Mouse (Mus musculus) liver, embryonic 12.5 days (tissue): Measurements from ENCODE around the gene Jam2. TPM values are rescaled to one million over a fixed set of nuclear protein-coding genes. Genes with fewer than 3 reads are reported as not detected.

Experiments
- ATAC-seq: fragments of 200-750 bp; cut with Nextera tagmentation; 2 replicates; pipeline ENCODE4 v1.8.0; 2017; ENCODE audit warnings: moderate number of reproducible peaks, mild to moderate bottlenecking, moderate library complexity
- H3K27ac ChIP-seq: fragments of 300-500 bp; sonication (generic); 2 replicates; pipeline ENCODE4 v1.5.1; 2016; ENCODE audit warnings: mild to moderate bottlenecking
- H3K27me3 ChIP-seq: fragments of 300-500 bp; sonication (generic); replicated peaks from 2 replicates; pipeline ENCODE4 v1.6.1; 2016; ENCODE audit warnings: mild to moderate bottlenecking, moderate library complexity
- H3K36me3 ChIP-seq: fragments of 300-500 bp; sonication (generic); 2 replicates; pipeline ENCODE4 v1.6.1; 2016; ENCODE audit warnings: mild to moderate bottlenecking, moderate library complexity
- H3K4me1 ChIP-seq: fragments of 300-500 bp; sonication (generic); 2 replicates; pipeline ENCODE4 v1.6.1; 2016
- H3K4me2 ChIP-seq: fragments of 300-500 bp; sonication (generic); 2 replicates; pipeline ENCODE4 v1.6.1; 2016; ENCODE audit warnings: mild to moderate bottlenecking, moderate library complexity
- H3K4me3 ChIP-seq: fragments of 300-500 bp; sonication (generic); 2 replicates; pipeline ENCODE4 v1.5.1; 2016; ENCODE audit warnings: mild to moderate bottlenecking, moderate library complexity
- H3K9ac ChIP-seq: fragments of 300-500 bp; sonication (generic); 2 replicates; pipeline ENCODE4 v1.6.1; 2016; ENCODE audit warnings: mild to moderate bottlenecking, moderate library complexity
- H3K9me3 ChIP-seq: fragments of 300-500 bp; sonication (generic); replicated peaks from 2 replicates; pipeline ENCODE4 v1.6.1; 2016; ENCODE audit warnings: mild to moderate bottlenecking, moderate library complexity
- WGBS: fragments of 180-500 bp; shearing (Covaris S2); methylation state at CpG from one replicate; pipeline ENCODE4 v1.1.7; 2016; ENCODE audit not compliant: insufficient replicate concordance; 5-methylcytosine and 5-hydroxymethylcytosine counted together
- polyA plus RNA-seq: library from polyadenylated mRNA; unstranded; fragments of >200 nt; fragmentation: Nextera tagmentation; extraction: Ambion mirVana; gene quantifications from 2 replicates; pipeline ENCODE4 v1.2.1, GENCODE M21; 2016

The Jam2 gene
- polyA plus RNA-seq, 1 experiment from 2014 or later: 1.1 TPM

DNA sequence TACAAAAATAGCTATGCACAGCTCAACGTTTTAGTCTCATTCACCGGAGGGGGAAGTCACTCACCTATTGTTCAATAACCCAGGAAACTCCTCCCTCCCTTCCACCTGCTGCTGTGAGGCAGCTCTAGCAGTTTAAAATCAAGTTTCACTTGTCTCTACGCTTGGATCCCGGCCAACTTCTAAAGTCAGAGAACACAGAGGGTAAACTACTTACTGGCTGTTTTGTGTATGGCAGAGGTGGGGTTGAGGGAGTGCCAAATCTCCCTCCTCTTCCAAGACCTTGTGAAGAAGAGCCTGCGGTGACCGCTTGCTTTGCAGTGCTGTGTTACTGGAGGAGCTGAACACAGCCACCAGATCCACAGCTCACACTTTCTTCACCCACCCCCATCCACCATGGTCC is 51.1 kb downstream of the Jam2 start:
- Histone ChIP-seq H3K9ac (no peak overlapping the region), H3K27me3 (no peaks in the 10 kb centered on the region), H3K4me1 (no peaks in the 10 kb centered on the region), H3K4me3 (no peak overlapping the region), H3K9me3 (no peaks in the 10 kb centered on the region), H3K4me2 (no peak overlapping the region), H3K36me3 (peaks cover 73% of the 10 kb centered on the region), H3K27ac (no peak overlapping the region)
- WGBS: 79% methylated on average over 6 of the region's 6 CpGs
- no peak for ATAC-seq

DNA sequence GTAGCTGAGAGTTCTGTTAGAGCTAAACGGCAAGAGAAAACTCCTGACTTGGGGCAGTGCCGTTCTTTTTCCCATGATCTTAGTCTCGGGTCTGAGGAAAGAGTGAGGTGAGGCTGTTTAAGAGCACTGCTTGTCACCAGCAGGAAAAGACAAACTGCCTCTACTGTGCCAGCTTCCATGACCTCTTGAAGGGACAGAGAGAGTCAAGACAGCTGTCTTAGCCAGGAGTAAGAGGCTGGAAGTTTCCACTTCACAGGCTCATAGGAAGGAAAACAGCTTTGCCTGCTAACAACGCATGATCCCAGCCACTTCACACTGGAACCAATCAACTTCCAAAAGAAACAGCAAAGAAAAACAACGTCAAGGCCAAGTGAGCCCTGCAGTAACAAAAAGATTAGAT is 57.8 kb downstream of the Jam2 start:
- Histone ChIP-seq H3K36me3 (peaks cover 63% of the 10 kb centered on the region), H3K9me3 (no peaks in the 10 kb centered on the region), H3K27ac (no peak overlapping the region), H3K27me3 (no peaks in the 10 kb centered on the region), H3K4me3 (no peak overlapping the region), H3K9ac (no peak overlapping the region), H3K4me2 (no peak overlapping the region), H3K4me1 (peaks cover 34% of the 10 kb centered on the region)
- no peak for ATAC-seq
- WGBS: 85% methylated on average over 5 of the region's 5 CpGs

DNA sequence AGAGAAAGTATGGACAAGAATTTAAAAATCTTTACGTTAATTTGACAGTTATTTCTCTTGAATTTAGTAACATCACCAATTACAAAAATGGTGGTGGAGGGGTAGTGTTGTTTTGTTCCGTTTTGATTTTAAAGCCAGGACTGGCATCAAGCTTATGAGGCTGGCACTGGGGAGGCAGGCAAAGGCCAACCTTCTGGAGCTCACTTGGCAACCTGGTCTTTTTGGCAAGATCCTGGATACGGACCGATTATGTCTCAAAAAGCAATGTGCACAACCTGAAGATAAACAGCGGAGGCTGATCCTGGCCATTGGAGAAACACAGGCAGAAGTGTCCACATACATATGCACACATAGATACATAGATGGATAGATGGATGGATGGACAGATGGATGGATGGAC is 58.8 kb downstream of the Jam2 start:
- Histone ChIP-seq H3K4me2 (no peak overlapping the region), H3K9ac (no peak overlapping the region), H3K27ac (no peak overlapping the region), H3K36me3 (peaks cover 60% of the 10 kb centered on the region), H3K27me3 (no peaks in the 10 kb centered on the region), H3K4me3 (no peak overlapping the region; the same call in 1 of the 2 replicates), H3K4me1 (peaks cover 42% of the 10 kb centered on the region), H3K9me3 (no peaks in the 10 kb centered on the region)
- 91% methylated on average over 5 of the region's 5 CpGs for WGBS
- no peak for ATAC-seq

DNA sequence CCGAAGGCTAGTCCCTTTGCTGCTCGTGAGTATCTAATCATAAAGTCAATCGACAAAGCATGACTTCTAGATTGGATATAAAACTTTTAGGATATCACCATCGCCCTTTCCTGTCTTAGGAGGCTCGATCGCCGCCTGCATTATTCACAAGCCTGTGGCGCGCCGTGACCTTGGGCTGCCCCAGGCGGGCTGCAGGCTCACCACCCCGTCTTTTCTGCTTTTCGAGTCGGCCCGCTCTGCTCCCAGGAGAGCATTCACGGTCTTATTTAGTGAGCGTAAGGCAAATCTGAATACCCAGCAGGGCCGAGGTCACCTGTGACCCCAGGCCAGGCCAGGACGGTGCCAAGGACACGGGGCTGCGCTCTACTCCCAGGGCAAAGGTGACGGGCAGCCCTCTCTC is 60.4 kb downstream of the Jam2 start:
- under 1% methylated on average over 22 of the region's 22 CpGs for WGBS
- Histone ChIP-seq H3K4me3 (peak overlapping the region; percentile 95), H3K4me1 (peaks cover 45% of the 10 kb centered on the region), H3K27ac (peak overlapping the region; percentile 97), H3K27me3 (no peaks in the 10 kb centered on the region), H3K9me3 (no peaks in the 10 kb centered on the region), H3K4me2 (peak overlapping the region; percentile 84), H3K9ac (peak overlapping the region; percentile 96), H3K36me3 (peaks cover 53% of the 10 kb centered on the region)
- no peak; the same call in 1 of the 2 replicates for ATAC-seq

DNA sequence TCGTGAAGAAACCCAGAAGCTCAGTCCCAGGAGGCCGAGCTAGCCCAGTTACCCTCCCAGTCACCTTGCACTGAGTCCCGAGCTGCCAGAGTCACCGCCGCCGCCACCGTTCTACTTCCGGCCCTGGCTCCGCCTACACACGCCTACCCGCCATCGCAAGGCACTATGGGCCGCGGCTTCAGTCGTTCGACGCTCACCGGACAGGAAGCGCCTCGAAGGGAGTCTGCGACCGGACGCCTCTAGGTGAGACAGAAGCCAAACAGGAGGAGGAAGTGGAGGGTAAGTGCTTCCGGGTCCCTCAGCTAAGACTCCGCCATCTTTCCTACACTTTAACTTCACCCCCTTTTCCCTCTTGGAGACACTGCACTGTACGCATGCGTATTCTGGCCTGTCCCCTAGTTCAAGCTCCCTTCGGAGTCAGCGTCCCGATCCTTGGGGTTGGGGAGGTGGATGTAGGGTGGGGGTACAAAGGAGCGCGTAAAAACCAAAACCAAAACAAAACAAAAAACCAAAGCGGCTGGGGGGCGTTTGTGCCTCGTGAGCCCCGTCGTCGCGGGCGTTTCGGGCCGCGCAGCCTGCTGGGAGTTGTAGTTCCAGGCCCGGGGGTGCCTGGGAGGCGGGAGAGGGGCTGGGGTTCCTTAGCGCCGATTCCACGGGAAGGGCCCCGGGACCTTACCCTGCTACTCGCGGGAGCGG is 61.0 kb downstream of the Jam2 start, which contains the start of gene Gabpa:
Gene Gabpa (plus strand): TSS at position 181 of the 696 bp plus-strand sequence.
- H3K9ac ChIP-seq: peak within 1 kb of the TSS; percentile 96
- H3K36me3 ChIP-seq: peaks cover 51% of the 10 kb centered on the region
- peak within 1 kb of the TSS; percentile 97 for H3K27ac ChIP-seq
- H3K4me3 ChIP-seq: peak within 1 kb of the TSS; percentile 95
- H3K9me3 ChIP-seq: no peaks in the 10 kb centered on the region
- peaks cover 45% of the 10 kb centered on the region for H3K4me1 ChIP-seq
- peak within 1 kb of the TSS; percentile 84 for H3K4me2 ChIP-seq
- under 1% methylated on average over 52 of the region's 52 CpGs for WGBS
- H3K27me3 ChIP-seq: no peaks in the 10 kb centered on the region
- peak; percentile 94 for ATAC-seq

DNA sequence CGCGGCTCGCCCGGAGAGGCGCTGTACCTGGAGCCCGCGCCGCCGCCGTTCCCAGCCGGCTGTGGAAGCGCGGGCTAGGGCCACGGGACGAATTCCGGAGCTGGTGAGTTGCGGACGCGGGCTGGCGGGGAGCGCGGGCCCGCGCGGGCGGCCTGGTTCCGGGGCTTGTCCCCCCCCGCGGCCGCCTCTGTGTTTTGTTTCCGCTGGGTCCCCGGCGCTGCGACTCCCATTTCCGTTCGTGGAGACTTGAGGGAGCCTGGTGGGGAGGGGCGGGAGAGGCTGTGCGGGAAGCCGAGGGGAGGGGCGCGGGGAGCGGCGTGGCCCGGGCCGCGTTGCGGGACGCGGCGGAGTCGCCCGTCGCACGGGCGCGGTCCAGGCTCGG is 61.5 kb downstream of the Jam2 start, which contains the start of gene Atp5j:
Gene Atp5j (minus strand): TSS at position 185 of the 382 bp plus-strand sequence.
- ATAC-seq: peak; percentile 23
- Histone ChIP-seq H3K27me3 (no peaks in the 10 kb centered on the region), H3K4me2 (peak within 1 kb of the TSS; percentile 84), H3K4me3 (peak within 1 kb of the TSS; percentile 95), H3K9me3 (no peaks in the 10 kb centered on the region), H3K36me3 (peaks cover 49% of the 10 kb centered on the region), H3K27ac (peak within 1 kb of the TSS; percentile 97), H3K9ac (peak within 1 kb of the TSS; percentile 96), H3K4me1 (peaks cover 45% of the 10 kb centered on the region)
- 6% methylated on average over 36 of the region's 57 CpGs for WGBS

DNA sequence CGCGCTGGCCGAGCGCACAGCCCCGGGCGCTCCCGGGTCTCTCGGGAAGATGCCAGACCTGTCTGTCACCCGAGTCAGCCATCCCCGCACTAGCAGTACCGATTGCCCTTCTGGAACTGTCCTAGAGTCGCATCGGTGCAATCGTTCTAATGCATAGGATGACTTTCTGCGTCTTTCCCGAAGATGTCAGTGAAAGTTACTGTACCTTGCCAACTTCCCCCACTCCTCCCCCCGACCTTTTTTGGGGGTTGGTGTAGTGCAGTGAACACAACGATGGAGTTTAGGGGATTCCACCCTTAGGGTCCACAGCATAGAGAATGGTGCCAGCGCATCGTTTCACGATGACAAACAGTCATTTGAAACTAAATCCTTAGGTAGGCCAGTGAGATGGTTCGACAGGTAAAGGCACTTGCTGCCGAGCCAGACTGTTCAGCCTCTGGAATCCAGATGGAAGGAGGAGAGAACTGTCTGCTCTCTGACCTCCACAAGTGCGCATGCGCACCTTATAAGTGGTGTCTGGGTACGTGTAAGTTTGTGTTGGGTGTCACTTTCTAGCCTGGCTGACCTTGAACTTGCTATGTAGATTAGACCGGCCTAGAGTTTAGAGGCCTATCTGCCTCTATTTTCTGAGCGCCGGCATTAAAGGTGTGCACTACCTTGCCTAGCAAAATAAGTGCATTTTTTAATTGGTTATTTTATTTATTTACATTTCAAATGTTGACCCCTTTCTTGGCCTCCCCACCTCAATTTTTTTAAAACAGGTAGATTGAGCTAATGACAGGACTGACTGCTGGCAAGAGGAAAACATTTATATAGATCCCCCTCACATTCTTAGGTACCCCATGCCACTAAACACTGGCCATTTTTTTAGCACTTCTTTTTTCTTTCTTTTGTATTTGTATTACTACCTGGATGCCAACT is 62.2 kb downstream of the Jam2 start:
- H3K9me3 ChIP-seq: no peaks in the 10 kb centered on the region
- WGBS: 4% methylated on average over 29 of the region's 29 CpGs
- H3K27ac ChIP-seq: peak overlapping the region; percentile 97
- H3K4me2 ChIP-seq: peak overlapping the region; percentile 84
- peaks cover 48% of the 10 kb centered on the region for H3K36me3 ChIP-seq
- ATAC-seq: 0 out of 2 replicates have a peak, but pooled peaks have one; percentile 3
- H3K4me3 ChIP-seq: peak overlapping the region; percentile 95
- H3K9ac ChIP-seq: peak overlapping the region; percentile 96
- peaks cover 45% of the 10 kb centered on the region for H3K4me1 ChIP-seq
- H3K27me3 ChIP-seq: no peaks in the 10 kb centered on the region

DNA sequence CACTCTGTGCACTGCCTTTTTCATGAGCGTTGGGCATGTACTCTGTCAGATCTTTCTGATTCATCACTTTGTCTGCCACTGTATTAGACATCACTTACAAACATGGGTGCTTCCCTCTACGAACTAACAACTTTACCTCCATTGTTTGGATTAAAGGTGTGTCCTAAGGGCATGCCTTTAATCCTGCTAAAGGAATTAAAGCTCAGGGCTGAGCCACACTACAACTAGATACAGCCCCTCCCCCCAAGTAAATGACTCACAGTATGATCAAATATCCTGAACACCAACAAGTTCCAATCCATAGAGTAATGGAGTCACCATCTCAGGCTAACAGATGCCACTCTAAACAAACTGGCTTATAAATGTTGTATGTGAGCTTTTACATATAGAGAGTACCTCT is 64.7 kb downstream of the Jam2 start:
- Histone ChIP-seq H3K4me2 (no peak overlapping the region), H3K9ac (no peak overlapping the region), H3K36me3 (peaks cover 42% of the 10 kb centered on the region), H3K4me3 (no peak overlapping the region), H3K27me3 (no peaks in the 10 kb centered on the region), H3K4me1 (peaks cover 25% of the 10 kb centered on the region), H3K9me3 (no peaks in the 10 kb centered on the region), H3K27ac (no peak overlapping the region)
- no peak for ATAC-seq
- WGBS: 78% methylated on average over 2 of the region's 2 CpGs

DNA sequence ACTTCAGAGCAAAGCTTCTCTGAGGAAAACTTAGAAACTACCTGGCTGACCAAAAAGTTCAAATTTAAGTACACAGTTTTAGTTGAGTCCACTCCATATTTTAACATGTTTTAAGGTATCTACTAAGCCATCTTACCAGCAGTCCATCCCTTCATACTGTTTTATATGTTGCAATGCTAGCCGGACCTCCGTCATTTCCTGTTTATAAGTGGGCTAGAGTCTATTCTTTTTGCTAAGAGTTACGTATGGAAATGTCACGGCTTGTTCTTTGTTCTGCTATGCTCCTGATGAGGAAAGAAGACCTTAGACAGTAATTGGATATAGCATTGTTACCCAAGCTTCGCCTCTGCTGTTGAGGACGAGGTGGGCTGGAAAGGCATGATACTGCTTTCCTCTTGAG is 79.6 kb downstream of the Jam2 start:
- no peak overlapping the region for H3K9ac ChIP-seq
- peaks cover 88% of the 10 kb centered on the region for H3K36me3 ChIP-seq
- no peaks in the 10 kb centered on the region for H3K9me3 ChIP-seq
- H3K4me3 ChIP-seq: no peak overlapping the region
- no peak overlapping the region for H3K4me2 ChIP-seq
- H3K4me1 ChIP-seq: no peaks in the 10 kb centered on the region
- ATAC-seq: no peak
- no peak overlapping the region for H3K27ac ChIP-seq
- 89% methylated on average over 6 of the region's 6 CpGs for WGBS
- H3K27me3 ChIP-seq: no peaks in the 10 kb centered on the region

DNA sequence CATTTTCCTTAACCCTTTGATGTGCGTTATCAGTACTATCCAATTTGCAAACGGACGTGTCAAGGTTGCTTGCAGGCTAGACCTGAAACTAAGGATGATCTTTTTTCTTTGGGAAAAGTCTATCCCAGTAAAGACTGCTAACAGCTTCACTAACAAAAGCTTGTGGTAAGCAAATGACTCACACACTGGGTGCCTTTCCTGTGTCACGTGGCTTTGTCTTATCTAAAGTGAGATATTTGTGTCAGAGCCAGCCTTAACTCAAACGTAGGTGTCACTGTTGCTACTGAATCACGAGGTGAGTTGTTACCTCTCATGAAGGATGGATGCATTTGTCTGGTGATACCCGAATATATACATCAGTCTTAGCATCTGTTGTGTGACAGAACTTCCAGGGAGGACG is 90.7 kb downstream of the Jam2 start:
- H3K4me1 ChIP-seq: no peaks in the 10 kb centered on the region
- no peaks in the 10 kb centered on the region for H3K27me3 ChIP-seq
- H3K27ac ChIP-seq: no peak overlapping the region
- H3K9me3 ChIP-seq: no peaks in the 10 kb centered on the region
- no peak overlapping the region for H3K9ac ChIP-seq
- H3K4me3 ChIP-seq: no peak overlapping the region
- no peak for ATAC-seq
- no peak overlapping the region for H3K4me2 ChIP-seq
- WGBS: 72% methylated on average over 8 of the region's 8 CpGs
- H3K36me3 ChIP-seq: peaks cover 45% of the 10 kb centered on the region

DNA sequence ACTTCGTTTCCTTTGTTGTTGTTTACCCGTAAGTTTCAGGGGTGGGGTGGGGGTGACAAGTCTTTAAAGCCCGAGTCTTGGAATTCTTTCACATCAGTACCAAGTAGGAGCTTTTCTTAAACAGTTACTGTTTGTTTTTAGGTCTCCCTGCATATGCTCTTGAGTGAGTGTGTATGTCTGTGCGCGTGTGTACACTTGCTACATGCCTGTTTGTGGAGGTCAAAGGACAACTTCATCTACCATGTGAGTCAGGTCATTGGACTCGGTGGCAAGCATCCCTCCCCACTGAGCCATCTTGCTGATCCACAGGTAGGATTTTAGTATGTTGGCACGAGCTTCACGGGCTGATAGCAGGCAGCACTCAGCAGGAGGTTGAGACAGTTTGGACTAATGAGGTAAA is 99.9 kb downstream of the Jam2 start:
- H3K36me3 ChIP-seq: no peaks in the 10 kb centered on the region
- H3K4me2 ChIP-seq: no peak overlapping the region
- WGBS: 66% methylated on average over 8 of the region's 8 CpGs
- no peak overlapping the region for H3K9ac ChIP-seq
- ATAC-seq: no peak
- H3K27me3 ChIP-seq: 0 out of 2 replicates have a peak, but pooled peaks cover 3% of the 10 kb centered on the region
- no peaks in the 10 kb centered on the region for H3K9me3 ChIP-seq
- H3K4me3 ChIP-seq: no peak overlapping the region
- no peak overlapping the region for H3K27ac ChIP-seq
- H3K4me1 ChIP-seq: no peaks in the 10 kb centered on the region
